Mouse (Mus musculus): ENCODE measurements around the gene Zc3h12c. TPM values are rescaled to one million over a fixed set of nuclear protein-coding genes. Genes with fewer than 3 reads are reported as not detected.
A peak's percentile ranks its signal among the peaks of the same experiment; 100 is the strongest.

Gene Zc3h12c
- total RNA-seq (2021): 10 to 100 TPM; 19.2 to 23.6 TPM
- polyA plus RNA-seq (2012; rRNA removed): 2.8 and 3.3 TPM in 2 replicates
- long read RNA-seq: 0 reads

GRCm38 (mm10) chr9:52167863-52168685 is at the start of gene Zc3h12c:
Zc3h12c (minus strand) TSS chr9:52168572.
- DNase-seq: peak; percentile 84

DNA sequence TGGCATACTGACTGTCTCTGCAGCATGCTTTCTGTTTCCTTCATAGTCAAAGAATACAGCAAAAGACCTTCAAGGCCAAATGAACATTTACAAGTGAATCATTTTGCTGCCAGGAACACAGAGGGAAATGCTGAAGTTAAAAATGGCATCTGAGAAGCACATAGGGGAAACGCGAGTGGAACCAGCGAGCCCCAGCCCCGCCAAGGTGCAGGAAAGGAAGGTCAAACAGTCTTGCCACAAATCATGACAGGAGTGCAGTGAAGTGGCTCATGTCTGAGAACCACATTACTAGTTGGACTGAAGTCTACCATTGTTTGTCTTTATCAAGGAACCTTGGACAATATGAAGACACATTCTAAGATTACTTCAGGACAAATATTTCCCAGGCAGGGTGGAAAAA is 49.3 kb upstream of the Zc3h12c start:
- peak; percentile 63 for DNase-seq

DNA sequence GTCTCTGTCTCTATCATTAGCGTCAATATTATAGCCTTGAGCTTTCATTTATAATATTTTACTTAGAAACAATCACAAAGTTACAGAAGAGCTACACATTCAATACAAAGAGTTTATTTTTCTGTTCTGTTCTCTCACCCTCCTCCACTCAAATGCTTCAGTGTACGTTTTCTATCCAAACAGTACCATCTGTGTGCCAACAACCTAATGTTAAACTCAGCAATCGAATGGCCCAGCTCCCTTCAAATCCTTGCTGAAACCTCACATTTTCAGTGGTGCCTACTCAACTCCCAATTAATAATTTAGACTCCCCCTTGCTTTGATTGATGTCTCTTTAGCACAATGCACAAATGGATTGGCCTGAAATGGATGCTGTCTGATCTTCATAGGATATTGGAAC is 46.9 kb upstream of the Zc3h12c start:
- no peak for DNase-seq

- no peak for DNase-seq
Measured at GRCm38 (mm10) chr9:52212416-52212815, 44.0 kb upstream of the Zc3h12c start.

GRCm38 (mm10) chr9:52208510-52209030 is 40.2 kb upstream of the Zc3h12c start:
- peak; percentile 54 for DNase-seq

- DNase-seq: peak; percentile 46
Measured at GRCm38 (mm10) chr9:52203189-52203588, 34.8 kb upstream of the Zc3h12c start.

DNA sequence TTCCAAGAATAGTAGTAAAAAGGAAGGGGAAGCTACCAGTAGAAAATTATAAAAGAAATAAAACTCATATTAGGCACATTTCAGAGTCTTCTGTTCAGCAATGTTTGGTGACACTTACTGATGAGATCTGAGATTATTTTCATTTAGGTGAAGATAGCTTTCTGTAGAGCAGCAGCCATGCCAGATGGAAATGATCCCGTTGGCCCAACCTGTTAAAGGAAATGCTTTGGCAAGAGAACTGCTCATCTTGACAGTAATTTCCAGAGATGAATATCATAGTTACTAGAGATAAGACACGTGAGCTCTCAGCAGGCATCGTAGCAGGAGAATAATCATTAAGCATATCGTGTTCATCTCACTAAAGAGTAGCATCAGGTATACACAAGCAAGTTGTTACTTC is 31.9 kb upstream of the Zc3h12c start:
- DNase-seq: no peak

DNA sequence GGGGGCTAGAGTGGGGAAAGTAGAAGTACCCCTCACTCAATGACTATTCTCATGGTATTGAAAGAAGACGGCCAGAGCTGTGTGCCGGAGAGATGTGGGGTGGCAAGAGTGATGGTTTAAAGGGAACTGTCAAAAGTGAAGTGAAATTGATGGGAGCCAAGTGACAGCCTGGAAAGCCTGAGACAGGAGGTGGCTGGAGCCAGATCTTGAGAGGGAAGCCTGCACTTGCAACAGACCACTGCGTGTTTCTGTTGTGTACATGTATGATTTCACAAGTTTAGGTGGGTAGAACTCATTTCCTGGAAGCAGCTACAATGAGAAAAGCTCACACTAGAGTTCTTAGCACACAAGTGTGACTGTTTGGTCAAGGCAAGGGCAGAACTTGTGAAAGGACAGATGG is 27.5 kb upstream of the Zc3h12c start:
- no peak for DNase-seq

DNA sequence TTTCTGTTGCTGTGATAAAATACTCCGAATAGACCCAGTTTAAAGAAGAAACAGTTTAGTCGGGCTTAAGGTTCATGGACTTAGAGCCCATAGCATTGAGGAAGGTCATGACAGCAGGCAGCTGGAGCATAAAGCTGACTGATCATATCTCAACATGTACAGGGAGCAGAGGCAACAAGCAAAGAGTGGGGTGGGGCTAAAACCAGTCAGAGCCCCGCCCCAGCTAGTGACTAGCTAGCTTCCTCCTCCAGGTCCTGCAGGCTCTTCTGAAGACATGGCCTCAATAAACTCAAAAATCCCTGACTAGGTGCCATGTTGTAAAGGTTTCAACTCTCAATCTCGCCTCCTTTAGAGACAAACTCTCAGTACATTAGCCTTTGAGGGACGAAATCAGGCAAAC is 25.5 kb upstream of the Zc3h12c start:
- DNase-seq: no peak

GRCm38 (mm10) chr9:52190907-52191306 is 22.5 kb upstream of the Zc3h12c start:
- DNase-seq: no peak

DNA sequence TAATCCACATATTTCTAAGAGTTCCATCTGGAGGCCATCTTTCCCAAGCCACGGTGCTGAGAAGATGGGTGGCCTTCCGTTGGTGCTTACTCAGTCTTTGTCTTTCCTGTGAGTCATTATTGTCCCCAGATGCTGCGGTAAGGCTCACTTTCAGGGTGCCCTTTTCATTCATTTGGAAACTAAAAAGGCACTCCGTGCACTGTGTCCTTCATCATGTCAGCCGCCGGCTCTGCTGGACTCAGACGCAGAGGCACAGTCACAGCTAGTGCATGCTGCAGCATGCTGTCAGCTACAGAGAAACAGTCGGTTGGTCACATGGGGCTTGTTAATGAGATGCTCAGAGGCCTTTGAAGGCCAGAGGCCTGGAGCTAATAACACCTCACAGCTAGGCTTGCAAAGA is 19.7 kb upstream of the Zc3h12c start:
- DNase-seq: peak; percentile 79

DNA sequence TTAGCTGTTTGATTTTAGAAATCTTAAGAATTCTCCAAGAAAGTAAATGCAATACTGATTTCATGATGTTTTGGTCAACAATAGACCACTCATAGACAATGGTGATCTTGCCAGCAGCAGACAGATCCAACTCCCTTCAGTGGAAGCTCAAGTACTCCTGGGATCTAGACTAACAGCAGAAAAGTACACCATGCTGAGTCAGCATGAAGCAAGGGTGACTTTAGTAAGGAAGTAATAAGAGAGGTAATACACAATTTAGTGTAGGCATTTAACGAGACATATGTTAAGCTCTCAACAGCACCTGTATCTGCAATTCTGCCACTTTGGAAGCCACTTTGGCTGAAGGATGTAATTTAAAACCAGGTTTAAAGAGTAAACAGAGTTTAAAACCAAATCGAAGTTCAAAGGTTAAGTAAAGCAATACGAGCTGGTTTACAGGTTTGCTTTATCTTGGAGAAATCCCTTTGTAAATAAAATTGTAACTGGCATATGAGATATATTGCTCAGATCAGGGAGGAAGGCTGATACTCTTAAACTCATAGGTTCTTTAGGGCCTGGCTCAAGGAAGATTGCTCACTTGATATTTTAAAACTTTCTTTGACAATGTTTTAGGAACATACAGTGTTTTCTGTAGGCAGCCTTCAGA is 18.0 kb upstream of the Zc3h12c start:
- no peak for DNase-seq

- DNase-seq: no peak
Measured at GRCm38 (mm10) chr9:52181419-52181818, 13.0 kb upstream of the Zc3h12c start.

DNA sequence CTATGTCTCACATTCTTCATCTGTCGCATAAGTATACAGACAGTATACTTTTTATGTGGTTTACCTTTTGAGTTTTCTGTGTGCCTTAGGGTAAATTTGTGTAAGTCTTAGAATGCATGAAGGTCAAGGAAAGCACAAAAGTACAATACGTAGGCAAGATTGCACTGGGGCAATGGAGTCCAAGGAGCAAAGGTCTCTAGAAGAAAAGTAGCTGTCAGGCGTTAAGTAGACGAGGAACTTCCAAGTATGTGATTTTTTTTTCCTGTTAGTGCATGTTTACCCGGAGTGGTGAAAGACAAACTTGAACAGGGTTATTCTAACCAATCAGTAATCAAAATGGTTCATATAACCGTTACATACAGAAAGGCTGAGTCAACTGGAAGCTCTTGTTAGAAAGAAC is 12.5 kb upstream of the Zc3h12c start:
- DNase-seq: no peak

- DNase-seq: peak; percentile 42
Measured at GRCm38 (mm10) chr9:52175257-52175859, 7.0 kb upstream of the Zc3h12c start.

- DNase-seq: no peak
Measured at GRCm38 (mm10) chr9:52174671-52175111, 6.3 kb upstream of the Zc3h12c start.

DNA sequence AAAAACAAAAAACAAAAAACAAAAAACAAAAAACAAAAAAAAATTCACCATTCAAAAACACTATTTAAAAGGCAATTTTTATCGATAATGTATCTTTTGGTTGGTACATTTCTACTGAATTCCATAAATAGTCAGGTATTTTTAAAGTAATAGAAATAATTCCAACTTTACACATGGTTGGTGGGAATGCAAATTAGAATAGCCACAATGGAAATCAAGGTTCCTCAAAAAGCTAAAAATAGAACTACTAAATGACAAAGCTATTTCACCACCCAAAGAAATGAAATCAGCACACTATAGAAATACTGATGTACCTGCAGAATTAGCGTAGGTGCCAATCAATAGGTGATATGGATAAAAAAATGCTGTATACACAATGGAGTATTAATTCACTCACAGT is 5.6 kb upstream of the Zc3h12c start:
- no peak for DNase-seq

DNA sequence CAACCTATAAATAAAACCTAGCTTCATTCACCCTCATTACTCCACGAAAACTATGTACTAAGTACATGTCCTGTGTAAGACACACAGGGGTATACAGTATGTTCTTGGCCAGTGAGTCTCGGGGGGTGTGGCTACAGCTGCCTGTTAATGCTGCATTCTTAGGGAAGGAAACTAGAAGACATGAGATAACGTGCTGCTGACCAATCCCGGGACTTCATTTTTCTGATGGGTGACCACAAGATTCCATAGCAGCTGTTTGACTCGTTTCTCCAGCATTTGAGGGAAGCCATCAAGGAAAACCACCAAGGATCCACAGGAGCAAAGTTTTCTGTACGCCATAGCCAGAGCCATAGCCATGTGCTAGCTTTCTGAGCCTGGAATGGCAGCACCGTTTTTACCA is 4.2 kb upstream of the Zc3h12c start:
- no peak for DNase-seq

DNA sequence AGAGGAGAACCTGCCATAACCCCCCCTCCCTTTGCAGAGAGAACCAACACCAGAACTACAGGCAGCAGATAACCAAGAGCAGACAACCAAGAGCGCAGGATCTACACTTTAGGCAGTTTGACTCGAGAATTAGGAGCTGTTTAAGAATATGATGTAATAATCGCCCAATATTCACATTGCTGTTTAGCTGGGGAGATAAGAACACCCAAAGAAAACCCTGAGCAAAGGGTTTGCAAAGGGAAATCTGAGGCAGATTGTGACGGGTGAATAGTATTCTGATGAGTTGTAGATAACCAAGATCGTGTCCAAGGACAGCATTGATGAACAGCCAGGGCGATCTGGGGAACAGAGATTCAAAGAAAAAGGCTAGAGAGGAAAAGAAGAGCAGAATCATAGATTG is 2.3 kb upstream of the Zc3h12c start:
- no peak for DNase-seq

- no peak for DNase-seq
Measured at GRCm38 (mm10) chr9:52170131-52170530, 1.8 kb upstream of the Zc3h12c start.

DNA sequence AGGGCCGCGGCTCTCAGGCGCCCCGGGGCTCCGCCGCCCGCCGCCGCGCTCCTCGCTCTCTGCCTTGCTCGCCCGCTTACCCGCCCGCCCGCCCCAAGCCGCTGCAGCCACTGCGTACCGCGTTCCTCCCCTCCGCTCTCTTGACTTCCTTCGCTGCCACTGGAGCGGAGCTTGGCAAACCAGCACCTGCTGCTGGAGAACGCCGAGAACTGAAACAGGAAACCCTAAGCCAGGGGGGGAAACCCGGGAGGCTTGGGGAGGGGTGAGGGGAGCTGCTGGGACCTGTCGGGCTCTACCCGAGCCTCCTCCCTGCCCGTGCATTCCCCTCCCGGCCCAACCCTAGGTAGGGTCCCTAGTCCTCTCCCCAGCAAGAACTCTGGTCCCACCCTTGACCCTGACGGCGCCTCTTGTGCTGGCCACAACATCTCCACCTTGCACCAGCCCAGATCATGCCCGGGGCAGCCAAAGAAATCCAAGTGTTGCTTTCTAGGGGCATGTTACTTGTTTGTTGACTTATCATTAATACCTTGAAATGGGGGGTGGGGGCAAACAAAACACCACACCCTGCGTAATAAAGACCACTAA is 406 bp upstream of the Zc3h12c start:
- peak; percentile 91 for DNase-seq

DNA sequence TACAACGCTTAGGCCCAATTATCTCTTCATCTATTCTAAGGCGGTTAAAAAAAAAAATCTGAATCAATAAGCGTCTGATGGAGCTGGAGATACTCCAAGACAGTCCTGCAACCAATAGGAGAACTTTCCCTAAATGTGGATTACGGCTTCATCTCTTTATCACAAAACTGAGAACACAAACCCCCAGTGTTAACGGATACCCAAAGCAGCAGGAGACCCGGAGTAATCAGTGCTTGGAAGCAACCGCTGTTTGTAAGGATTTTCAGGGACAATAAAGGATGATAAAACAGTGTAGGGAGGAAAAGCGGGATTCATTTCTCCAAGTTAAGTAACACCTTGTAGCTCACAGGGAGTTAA is 888 bp downstream of the Zc3h12c start:
- DNase-seq: no peak

DNA sequence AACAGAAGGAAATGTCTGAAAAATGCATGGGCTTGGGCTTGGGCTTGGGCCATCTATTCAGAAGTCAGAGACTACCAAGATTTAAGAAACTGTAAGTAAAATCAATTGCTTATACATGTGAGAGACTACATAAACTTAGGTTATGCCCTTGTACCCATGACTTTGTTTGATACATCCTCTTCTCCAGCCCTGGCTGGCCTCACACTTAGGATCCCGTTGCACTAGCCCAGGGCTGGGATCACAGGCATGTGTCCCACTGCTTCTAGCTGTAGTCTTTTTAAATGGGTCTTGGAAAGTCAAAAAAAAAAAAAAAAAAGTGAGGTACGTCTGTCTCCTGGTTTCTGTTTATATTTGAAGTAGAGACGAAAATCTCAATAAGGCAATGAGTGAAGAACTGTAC is 1.3 kb downstream of the Zc3h12c start:
- no peak for DNase-seq

All from adrenal gland, adult 2 months (tissue).